Mouse (Mus musculus): ENCODE data around the gene Atp13a3. TPM values are rescaled to one million over a fixed set of nuclear protein-coding genes. Genes with fewer than 3 reads are reported as not detected.
A peak's percentile ranks its signal among the peaks of the same experiment; 100 is the strongest.
"Not testable (repeated sequence)": the region's sequence is repeated elsewhere in the genome, so short reads cannot be mapped to it uniquely, and the experiment has no call there.

Atp13a3 gene
- polyA plus RNA-seq, 1 experiment from 2014 or later: 7.2 TPM

DNA sequence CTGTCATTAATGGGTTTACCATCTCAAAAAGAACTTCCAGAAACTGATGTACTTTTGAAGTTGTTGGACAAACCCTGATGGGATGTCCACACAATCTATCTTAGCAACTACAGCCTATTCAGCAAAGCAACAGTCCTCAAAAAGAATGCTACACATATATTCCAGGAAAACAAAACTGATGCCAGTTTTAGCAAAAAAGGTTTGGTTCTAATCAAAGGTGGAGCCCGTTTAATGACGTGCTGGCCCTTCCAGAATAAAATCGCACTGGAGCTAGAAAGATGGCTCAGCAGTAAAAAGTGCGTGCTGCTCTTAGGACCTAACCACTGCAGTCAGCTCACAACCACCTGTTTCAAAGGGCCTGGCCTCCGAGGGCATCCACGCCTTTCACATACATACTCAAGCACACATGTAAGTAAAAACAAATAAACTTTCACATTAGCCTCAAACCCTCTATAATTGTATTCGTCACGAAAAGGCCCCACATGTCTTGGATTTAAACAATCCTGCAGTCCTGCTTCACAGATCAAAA, 18.8 kb downstream of the Atp13a3 start:
- peaks cover 23% of the 10 kb centered on the region for H3K4me1 ChIP-seq (ENCODE audit: control insufficient read depth, insufficient read depth, low read length)
- WGBS: 75% methylated on average over 8 of the region's 8 CpGs
- no peak for ATAC-seq (replicated peaks; ENCODE audit: extremely low read depth, insufficient read depth, low FRiP score)
- no peaks in the 10 kb centered on the region for H3K27me3 ChIP-seq (ENCODE audit: control insufficient read depth, insufficient read depth, low read length)
- H3K27ac ChIP-seq (ENCODE audit: low read length): no peak overlapping the region
- no peaks in the 10 kb centered on the region for H3K9me3 ChIP-seq (replicated peaks; ENCODE audit: control insufficient read depth, low read length)
- peak overlapping the region; percentile 86 for H3K4me2 ChIP-seq (ENCODE audit: low read depth, low read length)
- no peak overlapping the region for H3K9ac ChIP-seq (ENCODE audit: low read length)
- peaks cover 4% of the 10 kb centered on the region for H3K36me3 ChIP-seq (ENCODE audit: control insufficient read depth, insufficient read depth)
- H3K4me3 ChIP-seq (ENCODE audit: low read length): peak overlapping the region; percentile 90

DNA sequence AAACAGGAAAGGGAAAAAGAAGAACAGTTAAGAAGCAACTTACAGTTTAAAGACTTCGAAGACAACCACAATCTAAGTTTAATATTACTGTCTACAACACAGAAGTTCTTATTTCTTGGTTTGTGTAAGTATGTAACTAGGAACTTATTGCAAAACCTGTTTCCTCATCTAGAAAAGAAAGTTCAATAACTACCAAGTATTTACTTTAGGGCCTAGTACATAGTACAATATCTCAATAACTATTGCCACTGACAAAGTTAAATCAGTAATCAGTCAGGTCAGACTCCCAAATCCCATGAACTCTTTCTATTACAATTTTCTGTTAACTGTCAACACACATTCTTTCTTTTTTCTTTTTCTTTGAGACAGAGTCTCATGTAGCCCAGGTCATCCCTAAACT, 20.2 kb downstream of the Atp13a3 start:
- Histone ChIP-seq H3K4me2 (ENCODE audit: low read depth, low read length) (no peak overlapping the region), H3K36me3 (ENCODE audit: control insufficient read depth, insufficient read depth) (peaks cover 4% of the 10 kb centered on the region), H3K9ac (ENCODE audit: low read length) (no peak overlapping the region), H3K4me3 (ENCODE audit: low read length) (no peak overlapping the region), H3K27ac (ENCODE audit: low read length) (no peak overlapping the region), H3K4me1 (ENCODE audit: control insufficient read depth, insufficient read depth, low read length) (peaks cover 23% of the 10 kb centered on the region), H3K27me3 (ENCODE audit: control insufficient read depth, insufficient read depth, low read length) (no peaks in the 10 kb centered on the region), H3K9me3 (replicated peaks; ENCODE audit: control insufficient read depth, low read length) (no peaks in the 10 kb centered on the region)
- 84% methylated on average over 1 of the region's 1 CpGs for WGBS
- ATAC-seq (replicated peaks; ENCODE audit: extremely low read depth, insufficient read depth, low FRiP score): no peak

DNA sequence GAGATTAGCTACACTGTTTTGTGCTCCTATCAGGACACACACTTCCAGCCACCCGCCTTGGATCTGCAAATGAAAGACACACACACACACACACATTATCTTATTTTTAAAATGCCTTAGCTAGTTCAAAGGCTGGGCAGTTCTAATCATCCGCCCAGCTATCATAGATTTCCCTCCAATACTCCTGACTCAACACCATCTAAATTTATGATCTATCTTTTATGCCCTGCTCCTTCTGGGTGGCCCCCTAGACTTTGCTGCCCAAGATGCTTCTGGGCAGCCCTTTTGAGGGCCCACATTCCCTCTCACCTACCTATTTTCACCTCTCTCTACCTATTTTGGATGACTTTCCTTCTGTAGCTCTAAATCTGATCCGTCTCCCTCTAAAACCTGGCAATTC, 29.5 kb downstream of the Atp13a3 start:
- Histone ChIP-seq H3K27ac (ENCODE audit: low read length) (no peak overlapping the region), H3K36me3 (ENCODE audit: control insufficient read depth, insufficient read depth) (no peaks in the 10 kb centered on the region), H3K9ac (ENCODE audit: low read length) (no peak overlapping the region), H3K4me1 (ENCODE audit: control insufficient read depth, insufficient read depth, low read length) (peaks cover 2% of the 10 kb centered on the region; the same call in 1 of the 2 replicates), H3K4me2 (ENCODE audit: low read depth, low read length) (no peak overlapping the region), H3K4me3 (ENCODE audit: low read length) (no peak overlapping the region), H3K9me3 (replicated peaks; ENCODE audit: control insufficient read depth, low read length) (no peaks in the 10 kb centered on the region), H3K27me3 (ENCODE audit: control insufficient read depth, insufficient read depth, low read length) (no peaks in the 10 kb centered on the region)
- no peak for ATAC-seq (replicated peaks; ENCODE audit: extremely low read depth, insufficient read depth, low FRiP score)
- 66% methylated on average over 3 of the region's 3 CpGs for WGBS

DNA sequence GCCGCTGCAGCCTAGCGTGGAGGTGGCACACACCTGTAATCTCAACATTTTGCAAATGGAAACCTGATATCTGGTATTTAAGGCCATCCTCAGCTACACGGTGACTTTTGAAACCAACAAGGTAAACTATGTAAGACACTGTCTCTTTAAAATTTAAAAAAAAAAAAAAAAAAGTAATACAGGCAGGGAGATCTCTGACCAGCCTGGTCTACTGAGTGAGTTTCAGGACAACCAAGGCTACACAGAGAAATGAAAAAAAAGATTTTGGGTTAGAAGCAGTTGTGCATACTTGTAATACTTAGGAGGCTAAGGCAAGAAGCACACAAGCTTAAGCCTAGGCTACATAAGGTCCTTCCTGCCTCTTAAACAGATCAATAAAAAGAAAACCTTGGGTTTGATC, 30.8 kb downstream of the Atp13a3 start:
- 81% methylated on average over 3 of the region's 3 CpGs for WGBS
- H3K36me3 ChIP-seq (ENCODE audit: control insufficient read depth, insufficient read depth): no peaks in the 10 kb centered on the region
- ATAC-seq (replicated peaks; ENCODE audit: extremely low read depth, insufficient read depth, low FRiP score): no peak

DNA sequence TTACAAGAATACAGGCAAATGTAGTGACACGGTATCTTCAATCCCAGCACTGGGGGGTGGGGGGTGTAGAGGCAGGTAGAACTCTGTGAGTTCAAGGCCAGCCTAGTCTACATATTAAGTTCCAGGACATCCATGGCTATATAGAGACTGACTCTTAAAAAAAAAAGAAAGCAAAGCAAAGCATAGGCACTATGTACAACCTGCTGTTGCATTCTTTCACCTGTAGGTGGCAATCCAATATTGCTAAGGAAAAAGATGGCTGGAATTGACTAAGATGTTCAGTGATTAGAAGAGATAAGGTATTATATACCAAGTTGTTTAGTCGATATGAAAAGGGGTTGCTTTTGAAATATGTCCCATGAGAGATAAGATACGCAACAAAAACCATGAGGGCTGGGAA, 31.5 kb downstream of the Atp13a3 start:
- Histone ChIP-seq H3K9me3 (replicated peaks; ENCODE audit: control insufficient read depth, low read length) (no peaks in the 10 kb centered on the region), H3K4me3 (ENCODE audit: low read length) (no peak overlapping the region), H3K36me3 (ENCODE audit: control insufficient read depth, insufficient read depth) (no peaks in the 10 kb centered on the region), H3K4me1 (ENCODE audit: control insufficient read depth, insufficient read depth, low read length) (no peaks in the 10 kb centered on the region), H3K27ac (ENCODE audit: low read length) (no peak overlapping the region), H3K9ac (ENCODE audit: low read length) (no peak overlapping the region), H3K4me2 (ENCODE audit: low read depth, low read length) (no peak overlapping the region), H3K27me3 (ENCODE audit: control insufficient read depth, insufficient read depth, low read length) (no peaks in the 10 kb centered on the region)
- 59% methylated on average over 3 of the region's 3 CpGs for WGBS
- ATAC-seq (replicated peaks; ENCODE audit: extremely low read depth, insufficient read depth, low FRiP score): no peak

More for the DNA sequence above, 30.8 kb downstream of the Atp13a3 start:
- no peak overlapping the region for H3K9ac ChIP-seq (ENCODE audit: low read length)
- H3K4me3 ChIP-seq (ENCODE audit: low read length): no peak overlapping the region
- no peak overlapping the region for H3K4me2 ChIP-seq (ENCODE audit: low read depth, low read length)
- no peaks in the 10 kb centered on the region for H3K27me3 ChIP-seq (ENCODE audit: control insufficient read depth, insufficient read depth, low read length)
- H3K9me3 ChIP-seq (replicated peaks; ENCODE audit: control insufficient read depth, low read length): no peaks in the 10 kb centered on the region
- H3K27ac ChIP-seq (ENCODE audit: low read length): no peak overlapping the region
- peaks cover 2% of the 10 kb centered on the region; the same call in 1 of the 2 replicates for H3K4me1 ChIP-seq (ENCODE audit: control insufficient read depth, insufficient read depth, low read length)

DNA sequence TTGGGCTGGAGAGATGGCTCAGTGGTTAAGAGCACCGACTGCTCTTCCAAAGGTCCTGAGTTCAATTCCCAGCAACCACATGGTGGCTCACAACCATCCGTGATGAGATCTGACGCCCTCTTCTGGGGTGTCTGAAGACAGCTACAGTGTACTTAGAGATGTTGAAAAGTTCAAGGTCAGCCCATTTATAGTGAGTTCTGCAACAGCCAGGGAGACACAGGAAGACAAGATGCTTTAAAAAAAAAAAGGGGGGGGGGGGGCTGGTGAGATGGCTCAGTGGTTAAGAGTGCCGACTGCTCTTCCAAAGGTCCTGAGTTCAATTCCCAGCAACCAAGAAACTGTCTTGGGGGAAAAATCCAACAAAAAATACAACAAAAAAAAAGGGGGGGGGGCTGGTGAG, 32.5 kb downstream of the Atp13a3 start:
- H3K36me3 ChIP-seq (ENCODE audit: control insufficient read depth, insufficient read depth); H3K9me3 ChIP-seq (replicated peaks; ENCODE audit: control insufficient read depth, low read length): not testable (repeated sequence)
- WGBS: 86% methylated on average over 4 of the region's 4 CpGs

DNA sequence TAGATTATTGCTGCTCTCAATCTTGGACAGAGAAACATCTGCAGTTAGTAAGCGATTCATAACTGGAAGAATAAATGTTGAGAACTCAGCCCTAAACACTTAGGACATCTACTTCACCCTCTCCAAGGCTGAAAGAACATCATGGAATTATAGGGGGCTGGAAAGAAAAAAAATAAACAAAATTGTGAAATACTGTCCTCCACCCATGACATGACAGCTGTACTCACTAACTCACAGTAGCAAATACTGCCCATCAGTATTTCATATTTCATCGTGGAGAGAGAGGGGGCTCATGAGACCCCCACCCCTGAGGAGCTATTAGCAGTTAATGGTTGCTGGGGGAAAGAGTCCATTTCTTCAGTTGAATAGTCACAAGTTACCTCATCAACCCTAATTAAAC, 38.4 kb downstream of the Atp13a3 start:
- no peak overlapping the region for H3K27ac ChIP-seq (ENCODE audit: low read length)
- no peak for ATAC-seq (replicated peaks; ENCODE audit: extremely low read depth, insufficient read depth, low FRiP score)
- H3K27me3 ChIP-seq (ENCODE audit: control insufficient read depth, insufficient read depth, low read length): no peaks in the 10 kb centered on the region
- H3K4me2 ChIP-seq (ENCODE audit: low read depth, low read length): no peak overlapping the region
- H3K36me3 ChIP-seq (ENCODE audit: control insufficient read depth, insufficient read depth): no peaks in the 10 kb centered on the region
- no peak overlapping the region for H3K9ac ChIP-seq (ENCODE audit: low read length)
- H3K4me1 ChIP-seq (ENCODE audit: control insufficient read depth, insufficient read depth, low read length): peaks cover 1% of the 10 kb centered on the region; the same call in 1 of the 2 replicates
- H3K4me3 ChIP-seq (ENCODE audit: low read length): no peak overlapping the region
- no peaks in the 10 kb centered on the region for H3K9me3 ChIP-seq (replicated peaks; ENCODE audit: control insufficient read depth, low read length)
- 80% methylated on average over 2 of the region's 2 CpGs for WGBS

More for the DNA sequence above, 32.5 kb downstream of the Atp13a3 start:
- ATAC-seq (replicated peaks; ENCODE audit: extremely low read depth, insufficient read depth, low FRiP score); H3K27ac ChIP-seq (ENCODE audit: low read length); H3K4me1 ChIP-seq (ENCODE audit: control insufficient read depth, insufficient read depth, low read length); H3K4me3 ChIP-seq (ENCODE audit: low read length); H3K4me2 ChIP-seq (ENCODE audit: low read depth, low read length); H3K27me3 ChIP-seq (ENCODE audit: control insufficient read depth, insufficient read depth, low read length); H3K9ac ChIP-seq (ENCODE audit: low read length): not testable (repeated sequence)

DNA sequence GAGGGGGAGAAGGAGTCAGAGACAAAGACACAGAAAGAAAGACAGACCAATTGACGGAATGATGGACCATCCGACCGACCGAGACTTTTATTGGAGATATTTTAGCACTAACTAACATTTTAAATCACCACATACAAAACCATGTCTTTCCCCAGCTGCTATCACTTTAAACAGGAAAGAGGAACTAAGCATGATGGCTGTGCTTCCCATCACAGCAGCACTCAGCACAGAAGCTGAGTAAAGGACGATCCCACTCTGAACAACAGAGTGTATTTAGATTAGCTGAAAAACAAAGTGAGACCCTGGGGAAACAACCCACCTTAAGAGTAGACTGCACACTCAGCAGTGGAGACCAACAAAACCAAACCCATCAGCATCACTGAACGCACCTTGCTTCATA, 41.2 kb downstream of the Atp13a3 start:
- no peak overlapping the region for H3K4me3 ChIP-seq (ENCODE audit: low read length)
- H3K4me1 ChIP-seq (ENCODE audit: control insufficient read depth, insufficient read depth, low read length): peaks cover 2% of the 10 kb centered on the region; the same call in 1 of the 2 replicates
- WGBS: 90% methylated on average over 6 of the region's 6 CpGs

DNA sequence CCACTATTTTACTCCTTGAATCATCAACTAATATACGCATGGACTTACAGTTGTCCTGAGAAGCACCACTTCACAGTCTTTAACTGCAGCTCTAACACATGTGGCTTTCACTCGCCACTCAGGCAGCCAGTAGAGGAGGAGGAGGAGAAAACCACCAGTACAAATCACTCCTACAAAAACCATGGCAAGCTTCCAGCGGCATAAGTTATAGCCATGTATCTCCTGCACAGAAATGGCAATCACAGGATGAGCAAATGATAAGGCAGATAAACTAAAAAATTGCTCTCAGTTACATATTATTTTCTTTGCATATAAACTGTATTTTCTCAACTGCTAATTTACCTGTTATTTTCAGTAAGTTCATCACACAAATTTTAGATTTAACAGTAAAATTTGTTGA, 43.2 kb downstream of the Atp13a3 start:
- H3K4me1 ChIP-seq (ENCODE audit: control insufficient read depth, insufficient read depth, low read length): peaks cover 2% of the 10 kb centered on the region; the same call in 1 of the 2 replicates
- H3K4me2 ChIP-seq (ENCODE audit: low read depth, low read length): no peak overlapping the region
- no peaks in the 10 kb centered on the region for H3K9me3 ChIP-seq (replicated peaks; ENCODE audit: control insufficient read depth, low read length)
- 68% methylated on average over 3 of the region's 3 CpGs for WGBS
- H3K27ac ChIP-seq (ENCODE audit: low read length): no peak overlapping the region
- H3K27me3 ChIP-seq (ENCODE audit: control insufficient read depth, insufficient read depth, low read length): no peaks in the 10 kb centered on the region
- no peak for ATAC-seq (replicated peaks; ENCODE audit: extremely low read depth, insufficient read depth, low FRiP score)
- no peaks in the 10 kb centered on the region for H3K36me3 ChIP-seq (ENCODE audit: control insufficient read depth, insufficient read depth)
- no peak overlapping the region for H3K9ac ChIP-seq (ENCODE audit: low read length)
- no peak overlapping the region for H3K4me3 ChIP-seq (ENCODE audit: low read length)

More for the DNA sequence above, 41.2 kb downstream of the Atp13a3 start:
- Histone ChIP-seq H3K9ac (ENCODE audit: low read length) (no peak overlapping the region), H3K36me3 (ENCODE audit: control insufficient read depth, insufficient read depth) (no peaks in the 10 kb centered on the region), H3K27me3 (ENCODE audit: control insufficient read depth, insufficient read depth, low read length) (no peaks in the 10 kb centered on the region), H3K9me3 (replicated peaks; ENCODE audit: control insufficient read depth, low read length) (no peaks in the 10 kb centered on the region), H3K4me2 (ENCODE audit: low read depth, low read length) (no peak overlapping the region), H3K27ac (ENCODE audit: low read length) (no peak overlapping the region)
- no peak for ATAC-seq (replicated peaks; ENCODE audit: extremely low read depth, insufficient read depth, low FRiP score)

Measured in heart, embryonic 16.5 days (tissue).